Mouse (Mus musculus) lung, postnatal 0 days (tissue): ENCODE results near the gene Ctdnep1. TPM values are rescaled to one million over a fixed set of nuclear protein-coding genes. Genes with fewer than 3 reads are reported as not detected.

ENCODE experiments used
- ATAC-seq: fragments of 200-750 bp; cut with Nextera tagmentation; 2 replicates; pipeline ENCODE4 v1.8.0; 2017; ENCODE audit warnings: moderate library complexity
- DNase-seq: peaks from one replicate; pipeline ENCODE4 v3.0.0-alpha.2; 2016; ENCODE audit warnings: low spot score
- H3K27ac ChIP-seq: fragments of 300-500 bp; sonication (generic); 2 replicates; pipeline ENCODE4 v1.5.1; 2014; ENCODE audit warnings: antibody characterized with exemption, mild to moderate bottlenecking, low read length, mixed read lengths
- H3K27me3 ChIP-seq: fragments of 300-500 bp; sonication (generic); replicated peaks from 2 replicates; pipeline ENCODE4 v1.6.1; 2014; ENCODE audit warnings: low read length, mixed read lengths; ENCODE audit not compliant: insufficient read depth
- H3K36me3 ChIP-seq: fragments of 300-500 bp; sonication (generic); 2 replicates; pipeline ENCODE4 v1.6.1; 2014; ENCODE audit warnings: low read length, mixed read lengths; ENCODE audit not compliant: insufficient read depth
- H3K4me1 ChIP-seq: fragments of 300-500 bp; sonication (generic); 2 replicates; pipeline ENCODE4 v1.6.1; 2014; ENCODE audit warnings: antibody characterized with exemption, low read depth, low read length, mixed read lengths; ENCODE audit not compliant: insufficient read depth
- H3K4me2 ChIP-seq: fragments of 300-500 bp; sonication (generic); replicated peaks from 2 replicates; pipeline ENCODE4 v1.6.1; 2014; ENCODE audit warnings: low read depth, mild to moderate bottlenecking, low read length, moderate library complexity, mixed read lengths
- H3K4me3 ChIP-seq: fragments of 300-500 bp; sonication (generic); 2 replicates; pipeline ENCODE4 v1.5.1; 2014; ENCODE audit warnings: low read depth, low read length
- H3K9ac ChIP-seq: fragments of 300-500 bp; sonication (generic); replicated peaks from 2 replicates; pipeline ENCODE4 v1.6.1; 2014; ENCODE audit warnings: low read depth, mild to moderate bottlenecking
- H3K9me3 ChIP-seq: fragments of 300-500 bp; sonication (generic); 2 replicates; pipeline ENCODE4 v1.6.1; 2016; ENCODE audit warnings: low read length, mixed read lengths
- CTCF ChIP-seq: IDR thresholded peaks from 2 replicates; pipeline ENCODE4 v1.5.1; 2016; ENCODE audit warnings: antibody characterized with exemption, mild to moderate bottlenecking
- EP300 ChIP-seq: IDR thresholded peaks from 2 replicates; pipeline ENCODE4 v1.6.1; 2016; ENCODE audit warnings: antibody characterized with exemption, mild to moderate bottlenecking, control low read depth
- WGBS: fragments of 180-500 bp; shearing (Covaris S2); extraction: QIAGEN DNeasy Blood & Tissue Kit; methylation state at CpG from one replicate; pipeline ENCODE4 v1.1.7; 2014; 5-methylcytosine and 5-hydroxymethylcytosine counted together
- polyA plus RNA-seq: library from polyadenylated mRNA; unstranded; fragments of >200 nt; fragmentation: Nextera tagmentation; extraction: Ambion mirVana; gene quantifications from 2 replicates; pipeline ENCODE4 v1.2.1, GENCODE M21; 2015

Gene Ctdnep1
- polyA plus RNA-seq, 1 experiment from 2014 or later = 24.7 TPM

GRCm38 (mm10) chr11:69989949-69990348, 9.0 kb downstream of the Ctdnep1 start:
- ATAC-seq = no peak
- Histone ChIP-seq H3K9me3 (no peaks in the 10 kb centered on the region), H3K4me2 (no peak overlapping the region), H3K4me1 (peaks cover 9% of the 10 kb centered on the region; the same call in 1 of the 2 replicates), H3K9ac (no peak overlapping the region), H3K4me3 (no peak overlapping the region), H3K27me3 (no peaks in the 10 kb centered on the region), H3K36me3 (peaks cover 14% of the 10 kb centered on the region; the same call in 1 of the 2 replicates), H3K27ac (peak overlapping the region; percentile 87)
- DNase-seq = peak; percentile 13
- TF ChIP-seq EP300 (no peak), CTCF (no peak)
- 84% methylated on average over 8 of the region's 8 CpGs for WGBS

- H3K4me3 ChIP-seq = peak within 1 kb of the TSS; percentile 66
- H3K36me3 ChIP-seq = peaks cover 9% of the 10 kb centered on the region; the same call in 1 of the 2 replicates
- peak within 1 kb of the TSS; percentile 87 for H3K27ac ChIP-seq
- H3K27me3 ChIP-seq = no peaks in the 10 kb centered on the region
- 0% methylated on average over 40 of the region's 40 CpGs for WGBS
- ATAC-seq (peak; percentile 78), DNase-seq (peak; percentile 99)
- H3K4me2 ChIP-seq = peak within 1 kb of the TSS; percentile 57
- H3K9me3 ChIP-seq = no peaks in the 10 kb centered on the region
- peaks cover 9% of the 10 kb centered on the region; the same call in 1 of the 2 replicates for H3K4me1 ChIP-seq
- TF ChIP-seq EP300 (peak; percentile 87), CTCF (peak; percentile 8; the same call in 1 of the 2 replicates)
- peak within 1 kb of the TSS; percentile 92 for H3K9ac ChIP-seq
Measured at GRCm38 (mm10) chr11:69990850-69991691, 10.1 kb downstream of the Ctdnep1 start, which contains the start of gene Gabarap. Gabarap (plus strand) TSS chr11:69991143.

- peak overlapping the region; percentile 92 for H3K9ac ChIP-seq
- no peak for TF ChIP-seq EP300
- no peak for TF ChIP-seq CTCF
- H3K36me3 ChIP-seq = peaks cover 9% of the 10 kb centered on the region; the same call in 1 of the 2 replicates
- no peak for DNase-seq
- H3K4me3 ChIP-seq = peak overlapping the region; percentile 66
- H3K27me3 ChIP-seq = no peaks in the 10 kb centered on the region
- H3K4me1 ChIP-seq = peaks cover 9% of the 10 kb centered on the region; the same call in 1 of the 2 replicates
- H3K9me3 ChIP-seq = no peaks in the 10 kb centered on the region
- no peak for ATAC-seq
- peak overlapping the region; percentile 57 for H3K4me2 ChIP-seq
- WGBS = under 1% methylated on average over 15 of the region's 15 CpGs
- H3K27ac ChIP-seq = peak overlapping the region; percentile 87
Measured at GRCm38 (mm10) chr11:69991711-69992110, 10.8 kb downstream of the Ctdnep1 start.

GRCm38 (mm10) chr11:69992396-69992795, 11.4 kb downstream of the Ctdnep1 start:
- ATAC-seq = no peak
- DNase-seq = peak; percentile 27

GRCm38 (mm10) chr11:69992932-69993331, 12.0 kb downstream of the Ctdnep1 start:
- Histone ChIP-seq H3K9ac (peak overlapping the region; percentile 19; the same call in 1 of the 2 replicates), H3K4me2 (peak overlapping the region; percentile 57), H3K9me3 (no peaks in the 10 kb centered on the region), H3K27me3 (no peaks in the 10 kb centered on the region), H3K4me3 (0 out of 2 replicates have a peak overlapping the region, but pooled peaks have one; percentile 66), H3K27ac (no peak overlapping the region), H3K36me3 (peaks cover 9% of the 10 kb centered on the region; the same call in 1 of the 2 replicates), H3K4me1 (peaks cover 9% of the 10 kb centered on the region; the same call in 1 of the 2 replicates)
- 77% methylated on average over 3 of the region's 3 CpGs for WGBS
- no peak for ATAC-seq
- TF ChIP-seq EP300 (no peak), CTCF (no peak)
- peak; percentile 64 for DNase-seq

More at GRCm38 (mm10) chr11:69992396-69992795, 11.4 kb downstream of the Ctdnep1 start:
- H3K4me1 ChIP-seq = peaks cover 9% of the 10 kb centered on the region; the same call in 1 of the 2 replicates
- TF ChIP-seq CTCF (no peak), EP300 (no peak)
- H3K9me3 ChIP-seq = no peaks in the 10 kb centered on the region
- H3K4me3 ChIP-seq = peak overlapping the region; percentile 66
- H3K27ac ChIP-seq = no peak overlapping the region
- no peaks in the 10 kb centered on the region for H3K27me3 ChIP-seq
- H3K36me3 ChIP-seq = peaks cover 9% of the 10 kb centered on the region; the same call in 1 of the 2 replicates
- H3K9ac ChIP-seq = peak overlapping the region; percentile 19; the same call in 1 of the 2 replicates
- H3K4me2 ChIP-seq = peak overlapping the region; percentile 57
- WGBS = 73% methylated on average over 10 of the region's 10 CpGs
